Mouse (Mus musculus) heart, embryonic 14.5 days (tissue): ENCODE results near the gene Sipa1l1. TPM values are rescaled to one million over a fixed set of nuclear protein-coding genes. Genes with fewer than 3 reads are reported as not detected.
A peak's percentile ranks its signal among the peaks of the same experiment; 100 is the strongest.

ENCODE experiments used
- ATAC-seq: fragments of 200-750 bp; cut with Nextera tagmentation; 2 replicates; pipeline ENCODE4 v1.8.0; 2017; ENCODE audit warnings: low read depth, moderate TSS enrichment; ENCODE audit not compliant: insufficient number of reproducible peaks, insufficient read depth, low FRiP score
- H3K27ac ChIP-seq, 2 experiments: fragments of 200-500 bp in 1 of 2; fragments of 300-500 bp in 1 of 2; sonication (generic) in 1 of 2; replicated peaks in 1 of 2; 2 replicates each; pipeline ENCODE4 v1.5.1; 2012 to 2014; ENCODE audit warnings: low read depth in 2 of 2, low read length in 2 of 2, control low read depth in 1 of 2, mild to moderate bottlenecking in 1 of 2, mixed read lengths in 1 of 2; ENCODE audit not compliant: control insufficient read depth in 1 of 2, insufficient read depth in 1 of 2
- H3K27me3 ChIP-seq: fragments of 300-500 bp; sonication (generic); 2 replicates; pipeline ENCODE4 v1.6.1; 2014; ENCODE audit warnings: mild to moderate bottlenecking, low read length, control low read depth; ENCODE audit not compliant: control insufficient read depth, insufficient read depth
- H3K36me3 ChIP-seq: fragments of 300-500 bp; sonication (generic); 2 replicates; pipeline ENCODE4 v1.6.1; 2014; ENCODE audit warnings: mild to moderate bottlenecking, control low read depth, low read length, mixed read lengths; ENCODE audit not compliant: control insufficient read depth, insufficient read depth
- H3K4me1 ChIP-seq, 2 experiments: fragments of 200-500 bp in 1 of 2; fragments of 300-500 bp in 1 of 2; sonication (generic) in 1 of 2; 2 replicates each; pipeline ENCODE4 v1.6.1; 2012 to 2014; ENCODE audit warnings: low read length in 2 of 2, control low read depth in 1 of 2, mixed read lengths in 1 of 2; ENCODE audit not compliant: control insufficient read depth in 2 of 2, insufficient read depth in 2 of 2
- H3K4me2 ChIP-seq: fragments of 300-500 bp; sonication (generic); 2 replicates; pipeline ENCODE4 v1.6.1; 2014; ENCODE audit warnings: mild to moderate bottlenecking, low read length
- H3K4me3 ChIP-seq, 2 experiments: fragments of 200-500 bp in 1 of 2; fragments of 300-500 bp in 1 of 2; sonication (generic) in 1 of 2; 2 replicates each; pipeline ENCODE4 v1.5.1; 2012 to 2014; ENCODE audit warnings: low read length in 2 of 2, mild to moderate bottlenecking in 2 of 2, control low read depth in 1 of 2, low read depth in 1 of 2, moderate library complexity in 1 of 2; ENCODE audit not compliant: control insufficient read depth in 1 of 2, insufficient read depth in 1 of 2
- H3K9ac ChIP-seq: fragments of 300-500 bp; sonication (generic); 2 replicates; pipeline ENCODE4 v1.6.1; 2014; ENCODE audit warnings: mild to moderate bottlenecking, low read length
- H3K9me3 ChIP-seq: fragments of 300-500 bp; sonication (generic); 2 replicates; pipeline ENCODE4 v1.6.1; 2016; ENCODE audit warnings: low read length, control low read depth; ENCODE audit not compliant: control insufficient read depth
- WGBS: fragments of 180-500 bp; shearing (Covaris S2); extraction: QIAGEN DNeasy Blood & Tissue Kit; methylation state at CpG from one replicate; pipeline ENCODE4 v1.1.7; 2014; 5-methylcytosine and 5-hydroxymethylcytosine counted together
- polyA plus RNA-seq: library from polyadenylated mRNA; unstranded; fragments of >200 nt; fragmentation: Nextera tagmentation; extraction: Ambion mirVana; gene quantifications from 2 replicates; pipeline ENCODE4 v1.2.1, GENCODE M21; 2014

Gene Sipa1l1
- polyA plus RNA-seq, 1 experiment from 2014 or later = 25.6 TPM

DNA sequence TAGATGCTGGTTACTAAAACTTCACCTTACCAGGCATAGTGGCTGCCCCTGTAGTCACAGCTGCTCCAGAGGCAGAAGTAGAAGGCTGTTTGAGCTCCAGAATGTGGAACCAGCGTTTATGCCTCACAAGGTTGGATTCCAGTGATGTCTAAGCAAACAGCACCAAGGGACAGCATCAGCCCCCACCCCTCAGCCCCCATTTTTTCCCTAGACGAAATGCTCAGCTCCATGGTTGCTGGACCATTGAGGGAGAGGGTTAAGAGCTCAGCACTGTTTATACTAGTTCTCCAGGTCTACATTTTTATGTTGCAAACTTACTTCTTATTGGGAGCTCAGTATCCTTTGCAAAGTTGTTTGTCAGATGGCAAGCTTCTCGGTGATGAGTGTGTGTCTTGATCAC, 202.1 kb downstream of the Sipa1l1 start:
- Histone ChIP-seq H3K4me3 (no peak overlapping the region), H3K9me3 (no peaks in the 10 kb centered on the region), H3K36me3 (peaks cover 10% of the 10 kb centered on the region; the same call in 1 of the 2 replicates), H3K4me1 (peaks cover 9 to 18% of the 10 kb centered on the region in 2 experiments), H3K4me2 (no peak overlapping the region), H3K27me3 (no peaks in the 10 kb centered on the region), H3K9ac (no peak overlapping the region), H3K27ac (no peak overlapping the region)
- 85% methylated on average over 3 of the region's 3 CpGs for WGBS
- ATAC-seq = no peak

- Histone ChIP-seq H3K27ac (peak overlapping the region; percentile 74 to 76), H3K4me2 (no peak overlapping the region), H3K4me3 (no peak overlapping the region), H3K36me3 (peaks cover 10% of the 10 kb centered on the region; the same call in 1 of the 2 replicates), H3K27me3 (no peaks in the 10 kb centered on the region), H3K9me3 (no peaks in the 10 kb centered on the region), H3K9ac (no peak overlapping the region), H3K4me1 (peaks cover 9 to 18% of the 10 kb centered on the region in 2 experiments)
- no peak for ATAC-seq
Observed at GRCm38 (mm10) chr12:82374020-82374419, 204.9 kb downstream of the Sipa1l1 start.

GRCm38 (mm10) chr12:82382932-82383331, 213.8 kb downstream of the Sipa1l1 start:
- Histone ChIP-seq H3K9me3 (no peaks in the 10 kb centered on the region), H3K9ac (no peak overlapping the region), H3K4me1 (peaks cover 2 to 11% of the 10 kb centered on the region in 2 experiments; a peak in 3 of 4 replicates), H3K4me3 (no peak overlapping the region), H3K36me3 (peaks cover 22% of the 10 kb centered on the region), H3K4me2 (no peak overlapping the region), H3K27me3 (no peaks in the 10 kb centered on the region), H3K27ac (no peak overlapping the region)
- WGBS = 53% methylated on average over 3 of the region's 3 CpGs
- ATAC-seq = no peak

- H3K4me2 ChIP-seq = no peak overlapping the region
- peaks cover 2 to 11% of the 10 kb centered on the region in 2 experiments; a peak in 3 of 4 replicates for H3K4me1 ChIP-seq
- no peak overlapping the region for H3K27ac ChIP-seq
- H3K9ac ChIP-seq = no peak overlapping the region
- ATAC-seq = no peak
- no peak overlapping the region for H3K4me3 ChIP-seq
- H3K27me3 ChIP-seq = no peaks in the 10 kb centered on the region
- no peaks in the 10 kb centered on the region for H3K9me3 ChIP-seq
- H3K36me3 ChIP-seq = peaks cover 33% of the 10 kb centered on the region
- WGBS = 90% methylated on average over 8 of the region's 8 CpGs
Observed at GRCm38 (mm10) chr12:82384719-82385118, 215.6 kb downstream of the Sipa1l1 start.

DNA sequence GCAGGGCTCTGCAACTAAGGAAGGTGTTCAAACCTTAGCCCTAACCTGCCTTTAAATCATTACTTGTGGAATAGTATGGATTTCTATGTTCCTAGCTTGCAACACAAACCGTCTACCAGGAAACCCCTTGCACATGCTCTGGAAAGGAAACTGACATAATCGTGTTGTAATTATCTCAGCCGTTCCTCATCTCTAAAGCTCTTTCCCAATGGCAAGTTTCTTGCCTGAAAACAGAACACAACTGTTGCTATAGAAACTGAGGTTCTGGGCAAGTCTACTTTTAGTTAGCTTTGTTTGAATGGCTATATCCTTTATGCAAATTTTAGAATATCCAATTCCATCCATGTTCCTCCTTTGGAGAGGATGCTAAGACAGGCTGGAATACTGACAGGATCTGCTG, 217.9 kb downstream of the Sipa1l1 start:
- no peak overlapping the region for H3K4me3 ChIP-seq
- WGBS = 59% methylated on average over 3 of the region's 3 CpGs
- peaks cover 6 to 13% of the 10 kb centered on the region in 2 experiments; a peak in 3 of 4 replicates for H3K4me1 ChIP-seq
- H3K27ac ChIP-seq = no peak overlapping the region
- no peaks in the 10 kb centered on the region for H3K27me3 ChIP-seq
- H3K9me3 ChIP-seq = no peaks in the 10 kb centered on the region
- no peak overlapping the region for H3K4me2 ChIP-seq
- no peak overlapping the region for H3K9ac ChIP-seq
- H3K36me3 ChIP-seq = peaks cover 33% of the 10 kb centered on the region
- ATAC-seq = no peak

DNA sequence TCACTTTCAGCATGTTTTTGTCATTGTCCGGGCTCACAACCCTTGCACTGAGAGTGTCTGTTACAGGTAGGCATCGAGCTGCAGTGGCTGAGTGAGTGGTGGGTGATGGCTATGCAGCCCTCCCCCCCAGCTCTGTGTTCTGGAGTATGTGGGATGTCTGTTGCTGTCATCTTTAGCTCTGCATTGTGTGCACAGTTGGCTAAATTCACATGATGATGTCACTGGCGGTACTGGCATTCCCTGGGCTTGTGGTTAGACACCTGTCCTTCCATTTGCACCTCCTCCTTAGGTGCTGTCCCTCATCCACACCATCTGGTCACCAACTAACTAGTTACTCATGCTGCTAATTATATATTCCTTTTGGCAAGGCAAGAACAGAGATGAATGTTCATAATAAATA, 218.5 kb downstream of the Sipa1l1 start:
- 79% methylated on average over 3 of the region's 3 CpGs for WGBS
- Histone ChIP-seq H3K4me1 (peaks cover 6 to 7% of the 10 kb centered on the region in 2 experiments; a peak in 3 of 4 replicates), H3K9ac (no peak overlapping the region)

DNA sequence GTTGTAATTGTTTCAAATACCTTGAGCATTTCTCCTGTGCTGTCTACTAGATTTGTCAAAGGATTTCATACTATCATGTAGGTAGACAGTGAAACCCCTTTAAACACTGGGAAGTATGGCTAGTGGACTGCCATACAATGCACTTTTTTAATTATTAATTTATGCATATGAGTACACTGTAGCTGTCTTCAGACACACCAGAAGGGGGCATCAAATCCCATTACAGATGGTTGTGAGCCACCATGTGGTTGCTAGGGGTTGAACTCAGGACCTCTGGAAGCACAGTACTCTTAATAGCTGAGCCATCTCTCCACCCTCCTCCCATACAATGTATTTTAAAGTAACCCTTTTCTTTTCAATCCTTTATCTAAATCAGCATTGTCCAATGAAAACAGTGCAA, 219.0 kb downstream of the Sipa1l1 start:
- Histone ChIP-seq H3K4me2 (no peak overlapping the region), H3K36me3 (peaks cover 33% of the 10 kb centered on the region), H3K27ac (no peak overlapping the region), H3K4me1 (peaks cover 5 to 7% of the 10 kb centered on the region in 2 experiments; a peak in 3 of 4 replicates), H3K27me3 (no peaks in the 10 kb centered on the region), H3K9me3 (no peaks in the 10 kb centered on the region), H3K9ac (no peak overlapping the region), H3K4me3 (no peak overlapping the region)
- no peak for ATAC-seq

More for the DNA sequence above, 218.5 kb downstream of the Sipa1l1 start:
- Histone ChIP-seq H3K4me3 (no peak overlapping the region), H3K27ac (no peak overlapping the region), H3K4me2 (no peak overlapping the region), H3K36me3 (peaks cover 33% of the 10 kb centered on the region), H3K9me3 (no peaks in the 10 kb centered on the region), H3K27me3 (no peaks in the 10 kb centered on the region)
- ATAC-seq = no peak; the same call in 1 of the 2 replicates
